Mouse (Mus musculus) megakaryocyte, embryonic 14.5 days (primary cell): ENCODE data around the gene Cntrob.

ENCODE experiments used
- FLI1 ChIP-seq: IDR thresholded peaks from 2 replicates; pipeline ENCODE4 v1.6.1; 2012; ENCODE audit warnings: low read length, inconsistent platforms, mixed read lengths
- GATA1 ChIP-seq: IDR thresholded peaks from 3 replicates; pipeline ENCODE4 v1.6.1; 2012; ENCODE audit warnings: mixed read lengths, low read length, inconsistent platforms, borderline replicate concordance

GRCm38 (mm10) chr11:69326408-69327156 is 3.0 kb upstream of the Cntrob start:
- TF ChIP-seq GATA1 (no peak), FLI1 (no peak)
